Mouse (Mus musculus): ENCODE measurements at regions not wholly inside any gene's neighbourhood (a gene's known extent, or its start where the extent isn't known, plus 50 kb on each side); places are given as distances from the start of the nearest gene placed in this dataset.
"Not testable (repeated sequence)": the region's sequence is repeated elsewhere in the genome, so short reads cannot be mapped to it uniquely, and the experiment has no call there.

- no peak for TF ChIP-seq CTCF (IDR thresholded peaks at IDR 0.05)
- no peak overlapping the region for H3K27ac ChIP-seq
- no peak overlapping the region for H3K4me3 ChIP-seq
- DNase-seq (ENCODE audit: extremely low spot score in 1 of 2, low spot score in 2 of 2), result no peak
- intact Hi-C loops (cut with DNase I), result no loop called here
Observed at GRCm38 (mm10) chr11:51125166-51125565, 66.1 kb downstream of the Zfp354a start.

- H3K4me3 ChIP-seq; H3K27ac ChIP-seq; intact Hi-C loops (cut with DNase I); DNase-seq (ENCODE audit: extremely low spot score in 1 of 2, low spot score in 2 of 2): not testable (repeated sequence)
Observed at GRCm38 (mm10) chr11:51125713-51126112, 66.7 kb downstream of the Zfp354a start.

GRCm38 (mm10) chr11:51127681-51128080 is 68.6 kb downstream of the Zfp354a start:
- no peak for TF ChIP-seq CTCF (IDR thresholded peaks at IDR 0.05)
- no peak for DNase-seq (ENCODE audit: extremely low spot score in 1 of 2, low spot score in 2 of 2)
- no peak overlapping the region for H3K4me3 ChIP-seq
- H3K27ac ChIP-seq, result no peak overlapping the region
- intact Hi-C loops (cut with DNase I), result no loop called here

- intact Hi-C loops (cut with DNase I), result no loop called here
- no peak for DNase-seq (ENCODE audit: extremely low spot score in 1 of 2, low spot score in 2 of 2)
- Histone ChIP-seq H3K4me3 (no peak overlapping the region), H3K27ac (no peak overlapping the region)
- TF ChIP-seq CTCF (IDR thresholded peaks at IDR 0.05), result no peak
Observed at GRCm38 (mm10) chr11:51130151-51130550, 71.1 kb downstream of the Zfp354a start.

- intact Hi-C loops (cut with DNase I), result loop anchor here (10.0 kb wide), 1 partner anchor 1593 kb away; no protein-coding TSS in a partner anchor
- not testable (repeated sequence) for H3K4me3 ChIP-seq; DNase-seq (ENCODE audit: extremely low spot score in 1 of 2, low spot score in 2 of 2); H3K27ac ChIP-seq
Observed at GRCm38 (mm10) chr11:51167389-51167788, 52.9 kb upstream of the Gm12569 start.

All from left cerebral cortex, adult 2 months (tissue).